Comparison of ENCODE assay signal across 10 mouse cellular contexts in the genomic region with DNA sequence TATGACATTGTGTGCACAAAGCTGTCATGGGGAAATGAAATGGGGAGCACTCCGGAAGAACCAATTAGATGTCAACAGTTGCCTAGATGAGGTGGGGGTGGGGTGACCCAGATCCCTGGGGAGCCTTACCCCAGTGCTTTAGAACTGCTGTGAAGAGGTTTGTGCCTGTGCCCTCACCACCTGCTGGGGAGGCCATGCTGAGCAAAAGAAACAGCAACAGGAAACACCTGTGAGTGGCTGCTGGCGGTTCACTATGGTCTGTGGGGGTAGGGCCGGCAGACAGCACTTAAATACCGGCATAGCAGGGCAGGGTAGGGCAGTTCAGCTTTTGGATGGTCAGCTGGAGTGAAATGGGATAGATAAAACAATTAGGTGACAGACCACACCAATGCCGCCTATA. TPM values are rescaled to one million over a fixed set of nuclear protein-coding genes. Genes with fewer than 3 reads are reported as not detected.
DNase-seq lines count a peak whose midpoint lies in the region; ATAC-seq and TF ChIP-seq lines count a peak whose summit lies in the region.
"Had no signal": no experiment of that assay in that cellular context is flagged by ENCODE, and none has a peak within 500 bp of the region (broad histone marks: within the 10 kb centered on the region; RNA-seq: fewer than 3 reads in every experiment).

No protein-coding gene starts in this region.

- TF ChIP-seq POLR2A in myocyte (IDR thresholded peaks at IDR 0.05; ENCODE audit: insufficient read length, low read depth) = no peak

- no peak overlapping the region for H3K4me3 ChIP-seq in midbrain, embryonic 13.5 days (replicated peaks)
- no peak overlapping the region for H3K4me3 ChIP-seq in midbrain, embryonic 11.5 days (ENCODE audit: low read depth, low read length)
- H3K4me3 ChIP-seq in myocyte = no peak overlapping the region
- H3K4me3 ChIP-seq: erythroblast, embryonic 14.5 days had no signal

- no peak for DNase-seq in midbrain, embryonic 11.5 days (ENCODE audit: low spot score, missing footprints)
- peak; percentile 33 for DNase-seq in embryo, embryonic 10.5 days (ENCODE audit: low spot score)
- DNase-seq in thymus, postnatal 4 days = peak; percentile 86
- DNase-seq in adipocyte (ENCODE audit: low spot score) = no peak
- DNase-seq in frontal cortex, postnatal 10 days (ENCODE audit: low spot score in 2 of 2) = no peak

- peak overlapping the region; percentile 20; the same call in 1 of the 2 replicates for H3K9ac ChIP-seq in midbrain, embryonic 13.5 days (replicated peaks)
- no peak overlapping the region for H3K9ac ChIP-seq in midbrain, embryonic 11.5 days (ENCODE audit: low read length)

- H3K36me3 ChIP-seq in midbrain, embryonic 13.5 days = peaks cover 51% of the 10 kb centered on the region
- peaks cover 16% of the 10 kb centered on the region for H3K36me3 ChIP-seq in midbrain, embryonic 11.5 days (ENCODE audit: control insufficient read depth, insufficient read depth, low read length)
- H3K36me3 ChIP-seq in myocyte (ENCODE audit: control insufficient read depth, insufficient read depth) = peaks cover 20% of the 10 kb centered on the region

- H3K9me3 ChIP-seq in midbrain, embryonic 13.5 days = no peaks in the 10 kb centered on the region
- no peaks in the 10 kb centered on the region for H3K9me3 ChIP-seq in midbrain, embryonic 11.5 days (ENCODE audit: control insufficient read depth, low read length)

- WGBS in midbrain, embryonic 13.5 days = 26% methylated on average over 5 of the region's 5 CpGs
- WGBS in midbrain, embryonic 11.5 days = 25% methylated on average over 5 of the region's 5 CpGs

- no peak overlapping the region for H3ac ChIP-seq in myocyte (ENCODE audit: control insufficient read depth, insufficient read length)

- no peak for ATAC-seq in midbrain, embryonic 13.5 days
- no peak for ATAC-seq in midbrain, embryonic 11.5 days (ENCODE audit: low FRiP score)
- ATAC-seq in inflammation-experienced regulatory T-cells, adult 6 months = peak; percentile 84

- no peaks in the 10 kb centered on the region for H3K79me2 ChIP-seq in myocyte (ENCODE audit: control insufficient read depth, insufficient read depth)

- no peak overlapping the region for H3K4me2 ChIP-seq in midbrain, embryonic 13.5 days (replicated peaks)
- H3K4me2 ChIP-seq in midbrain, embryonic 11.5 days = no peak overlapping the region
- no peak overlapping the region for H3K4me2 ChIP-seq in myocyte (ENCODE audit: low read depth)

- H3K27me3 ChIP-seq in midbrain, embryonic 13.5 days = no peaks in the 10 kb centered on the region
- H3K27me3 ChIP-seq in midbrain, embryonic 11.5 days (ENCODE audit: control insufficient read depth, insufficient read depth, low read length) = no peaks in the 10 kb centered on the region
- H3K27me3 ChIP-seq in myocyte (ENCODE audit: control insufficient read depth, insufficient read depth, insufficient read length) = no peaks in the 10 kb centered on the region

- H3K4me1 ChIP-seq in midbrain, embryonic 13.5 days (replicated peaks) = peaks cover 34% of the 10 kb centered on the region
- H3K4me1 ChIP-seq in midbrain, embryonic 11.5 days (ENCODE audit: control insufficient read depth, insufficient read depth, low read length) = no peaks in the 10 kb centered on the region

- peak overlapping the region; percentile 80; the same call in 1 of the 2 replicates for H3K27ac ChIP-seq in midbrain, embryonic 13.5 days
- H3K27ac ChIP-seq in midbrain, embryonic 11.5 days (ENCODE audit: low read depth, low read length) = no peak overlapping the region

TF ChIP-seq in myocyte, 11 proteins besides CTCF, POLR2A, EP300 and RAD21:
- TF ChIP-seq REST (IDR thresholded peaks at IDR 0.05; ENCODE audit: insufficient read depth, insufficient read length) (no peak), MYOG (IDR thresholded peaks at IDR 0.05; ENCODE audit: control insufficient read depth in 1 of 3, insufficient read depth in 1 of 3, insufficient read length in 2 of 3, low read depth in 2 of 3) (peak in 2 of 3 experiments; percentile 3 to 70), MYOD1 (IDR thresholded peaks at IDR 0.05; ENCODE audit: control insufficient read depth in 1 of 3, insufficient read length in 2 of 3, low read depth in 2 of 3) (peak in 1 of 3 experiments; percentile 61)

RNA-seq across cellular contexts. Expression of a gene that starts 13.2 kb away (rescaled TPM):
- 135 and 136 TPM in 2 replicates for polyA plus RNA-seq in midbrain, embryonic 13.5 days (2015; fragmentation: Nextera tagmentation; extraction: Ambion mirVana)
- 112 and 115 TPM in 2 replicates for polyA plus RNA-seq in midbrain, embryonic 11.5 days (2014; fragmentation: Nextera tagmentation; extraction: Ambion mirVana)
- 10 to 100 TPM; 52.4 to 66.1 (median 56.0) TPM for polyA plus RNA-seq in inflammation-experienced regulatory T-cells, adult 6 months (2017; shearing (Covaris generic))
- polyA plus RNA-seq in myocyte (2012; fragmentation: generic; extraction: Trizol) = 17.6 TPM

RNA-seq across cellular contexts. Expression of a gene that starts 14.1 kb away (rescaled TPM):
- polyA plus RNA-seq in midbrain, embryonic 13.5 days (2015; fragmentation: Nextera tagmentation; extraction: Ambion mirVana) = 0.80 and 1.1 TPM in 2 replicates
- 0.56 and 0.68 TPM in 2 replicates for polyA plus RNA-seq in midbrain, embryonic 11.5 days (2014; fragmentation: Nextera tagmentation; extraction: Ambion mirVana)
- 1 to 10 TPM in 2 of 3 experiments, under 1 TPM in 1; 0.74 to 2.5 (median 1.5) TPM for polyA plus RNA-seq in inflammation-experienced regulatory T-cells, adult 6 months (2017; shearing (Covaris generic))
- polyA plus RNA-seq in myocyte (2012; fragmentation: generic; extraction: Trizol) = 0.47 TPM
- polyA plus RNA-seq: erythroblast, embryonic 14.5 days; testis, adult 2 months had no signal

RNA-seq across cellular contexts. Expression of a gene that starts 18.1 kb away (rescaled TPM):
- 22.6 and 25.9 TPM in 2 replicates for polyA plus RNA-seq in midbrain, embryonic 13.5 days (2015; fragmentation: Nextera tagmentation; extraction: Ambion mirVana)
- 10.5 and 12.9 TPM in 2 replicates for polyA plus RNA-seq in midbrain, embryonic 11.5 days (2014; fragmentation: Nextera tagmentation; extraction: Ambion mirVana)
- polyA plus RNA-seq in inflammation-experienced regulatory T-cells, adult 6 months (2017; shearing (Covaris generic)) = 1 to 10 TPM; 6.1 to 9.3 (median 8.7) TPM
- 47.6 TPM for polyA plus RNA-seq in myocyte (2012; fragmentation: generic; extraction: Trizol)

RNA-seq across cellular contexts. Expression of a gene that starts 57.3 kb away (rescaled TPM):
- 177 and 182 TPM in 2 replicates for polyA plus RNA-seq in midbrain, embryonic 13.5 days (2015; fragmentation: Nextera tagmentation; extraction: Ambion mirVana)
- 121 and 129 TPM in 2 replicates for polyA plus RNA-seq in midbrain, embryonic 11.5 days (2014; fragmentation: Nextera tagmentation; extraction: Ambion mirVana)
- polyA plus RNA-seq in inflammation-experienced regulatory T-cells, adult 6 months (2017; shearing (Covaris generic)) = 10 to 100 TPM; 31.8 to 38.3 (median 38.3) TPM
- polyA plus RNA-seq in myocyte (2012; fragmentation: generic; extraction: Trizol) = 126 TPM

Comparison
In these comparisons a context has a peak if more than half of its experiments do, and no peak if none do; other contexts are left out.
1. DNase-seq: peak in embryo, embryonic 10.5 days (single experiment) and thymus, postnatal 4 days (single experiment); none in midbrain, embryonic 11.5 days (single experiment), adipocyte (single experiment) and frontal cortex, postnatal 10 days (0 of 2).